Mouse (Mus musculus) cerebellum, adult 11 months (tissue): ENCODE measurements at regions not wholly inside any gene's neighbourhood (a gene's known extent, or its start where the extent isn't known, plus 50 kb on each side); places are given as distances from the start of the nearest gene placed in this dataset.

ENCODE experiments used
- DNase-seq: peaks from one replicate; pipeline ENCODE4 v3.0.0; 2022

- DNase-seq: no peak
Measured at GRCm38 (mm10) chr13:72809226-72809625, 180.6 kb downstream of the Irx2 start.

- no peak for DNase-seq
Measured at GRCm38 (mm10) chr13:72810626-72811025, 182.0 kb downstream of the Irx2 start.

DNA sequence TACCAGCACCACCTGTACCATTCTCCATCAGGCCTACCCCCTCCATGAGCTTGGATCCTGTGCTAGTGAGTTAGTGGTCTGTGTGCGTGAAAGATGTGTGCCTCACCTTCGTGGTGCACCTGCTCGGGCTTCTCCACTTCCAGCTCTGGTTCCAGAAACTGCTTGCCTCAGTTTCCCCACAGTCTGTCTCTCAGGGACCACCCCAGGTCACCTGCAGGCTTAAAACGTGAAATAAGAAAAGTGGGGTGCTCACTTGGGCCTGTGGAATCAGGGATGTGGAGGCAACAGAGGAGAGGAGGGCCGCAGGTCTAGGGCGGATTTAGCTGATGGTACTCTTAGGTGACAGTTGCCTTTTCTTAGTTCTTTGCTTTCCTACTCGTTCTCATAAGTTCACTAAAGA lies 186.0 kb downstream of the Irx2 start:
- no peak for DNase-seq

- DNase-seq: no peak
Measured at GRCm38 (mm10) chr13:72815236-72815932, 186.8 kb downstream of the Irx2 start.

DNA sequence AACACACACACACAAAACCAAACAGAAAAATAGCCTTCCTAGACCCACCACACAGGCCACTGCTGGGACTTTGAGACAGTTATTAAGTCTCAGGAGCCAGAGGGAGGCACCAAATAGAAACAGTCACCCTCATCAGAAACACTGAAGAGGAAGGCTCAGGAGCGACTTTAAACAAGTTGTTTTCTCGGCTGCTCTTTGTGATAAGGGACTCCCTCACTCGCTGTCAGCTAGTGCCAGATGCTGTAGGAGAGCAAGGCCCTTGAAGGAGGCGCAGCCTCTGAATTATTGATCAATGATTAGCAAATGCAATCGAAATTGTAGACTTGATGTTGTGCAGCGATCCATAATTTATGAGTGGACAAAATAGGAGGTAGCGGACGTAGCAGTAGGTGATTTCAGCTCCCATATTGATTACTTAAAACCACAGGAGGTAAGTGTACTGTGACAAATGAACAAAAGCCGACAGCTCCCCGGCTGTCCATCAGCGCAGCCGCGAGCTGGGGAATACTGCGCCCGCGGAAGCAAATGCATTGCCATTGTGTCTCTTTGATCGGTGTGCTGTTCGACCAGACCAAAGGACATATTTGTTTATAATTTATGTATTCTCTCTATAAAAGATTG lies 187.4 kb downstream of the Irx2 start:
- no peak for DNase-seq

- DNase-seq: no peak
Measured at GRCm38 (mm10) chr13:72816856-72817255, 188.2 kb downstream of the Irx2 start.

- no peak for DNase-seq
Measured at GRCm38 (mm10) chr13:72817521-72817920, 188.9 kb downstream of the Irx2 start.

GRCm38 (mm10) chr13:72817930-72818329 lies 189.3 kb downstream of the Irx2 start:
- no peak for DNase-seq

DNA sequence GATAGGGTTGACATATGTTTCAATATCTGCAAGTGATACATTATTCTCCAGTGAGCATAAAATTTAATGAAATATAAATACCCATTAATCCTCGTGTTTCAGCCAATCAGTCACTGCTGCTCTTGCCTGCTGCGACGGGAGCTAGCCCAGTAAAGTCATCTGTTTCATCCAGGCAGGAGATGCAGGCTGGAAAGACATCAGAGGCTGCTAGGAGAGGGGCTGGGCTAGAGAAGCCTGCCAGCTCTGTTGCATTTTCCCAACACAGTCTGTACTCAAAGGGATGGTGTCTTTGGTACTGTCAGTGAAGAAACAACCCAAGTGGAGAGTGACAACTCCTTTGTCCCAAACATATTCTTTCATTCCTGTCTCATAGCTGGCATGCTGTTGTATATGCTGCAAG lies 198.0 kb downstream of the Irx2 start:
- DNase-seq: no peak

- DNase-seq: no peak
Measured at GRCm38 (mm10) chr13:72829331-72829730, 200.7 kb downstream of the Irx2 start.

DNA sequence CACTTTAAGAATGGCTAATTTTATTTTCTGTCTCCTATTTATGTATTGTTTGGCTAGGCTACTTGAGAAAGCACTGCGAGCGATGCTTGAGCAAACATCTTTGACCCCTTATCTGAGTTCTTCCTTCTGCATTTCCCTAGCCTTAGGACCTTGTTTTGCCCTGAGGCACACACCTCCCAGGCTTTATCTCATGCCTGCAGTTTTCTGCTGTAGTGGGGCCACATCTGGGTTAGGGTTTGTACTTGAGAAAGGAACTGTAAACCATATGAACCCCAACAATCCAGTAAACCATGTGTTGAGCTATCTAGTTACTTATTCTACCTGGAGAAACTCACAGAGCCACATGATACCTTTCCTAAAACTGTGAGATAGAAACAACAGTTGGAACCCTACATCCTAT lies 204.7 kb downstream of the Irx2 start:
- DNase-seq: no peak

DNA sequence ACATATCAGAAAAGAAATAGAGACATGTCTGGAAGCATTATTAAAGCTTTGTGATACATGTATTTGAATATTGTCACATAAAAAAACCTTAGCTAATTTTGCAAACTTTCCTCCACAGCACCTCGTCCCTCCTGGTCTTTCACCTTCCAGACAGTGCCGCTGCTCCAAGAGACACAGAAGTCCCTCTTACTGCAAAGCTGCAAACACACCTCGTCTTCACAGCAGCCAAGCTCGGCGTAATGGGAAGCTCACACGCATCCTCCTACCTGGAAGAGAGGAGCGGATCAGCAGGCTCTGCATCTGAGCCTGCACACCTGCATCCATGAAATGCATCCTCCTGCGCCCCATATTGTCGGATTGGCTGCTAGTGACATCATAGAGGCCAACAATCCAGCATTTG lies 208.4 kb downstream of the Irx2 start:
- DNase-seq: no peak

DNA sequence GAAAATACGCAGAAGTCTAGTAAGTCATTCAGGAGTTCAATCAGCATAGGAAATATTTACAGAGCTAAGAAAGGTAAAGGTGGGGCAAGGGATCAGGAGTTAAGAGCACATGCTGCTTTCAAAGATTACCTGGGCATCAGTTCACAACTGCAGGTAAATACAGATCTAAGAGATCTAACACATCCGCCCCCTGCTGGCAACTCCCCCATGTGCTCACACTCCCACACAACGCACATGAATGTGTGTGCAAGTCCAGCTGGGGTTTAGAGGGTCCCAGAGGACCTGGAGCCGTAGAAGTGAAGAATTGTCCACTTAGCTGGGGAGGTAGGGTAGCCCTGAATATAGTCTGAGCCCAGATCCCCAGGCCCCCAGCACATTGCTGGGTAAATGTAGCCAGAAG lies 219.5 kb downstream of the Irx2 start:
- no peak for DNase-seq

DNA sequence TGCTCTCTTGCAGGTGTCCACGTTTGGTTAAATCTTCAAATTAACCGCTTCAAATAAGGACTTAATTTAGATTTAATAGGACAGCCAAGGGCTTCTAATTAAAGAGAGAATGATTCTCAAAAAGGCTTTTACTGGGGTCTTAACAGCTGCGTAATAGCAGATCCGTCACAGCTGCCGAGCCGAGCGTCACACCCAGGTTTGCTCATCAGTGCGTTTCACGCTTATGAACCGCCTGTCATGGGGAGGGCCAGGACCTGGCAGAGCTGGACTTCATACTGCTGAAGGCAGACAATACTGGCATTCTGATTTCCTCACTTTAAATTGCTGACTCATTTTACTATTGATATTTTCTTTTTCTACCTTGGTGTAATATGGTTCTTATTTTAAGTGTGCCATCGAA lies 221.2 kb downstream of the Irx2 start:
- DNase-seq: no peak

- DNase-seq: no peak
Measured at GRCm38 (mm10) chr13:72852896-72853295, 224.3 kb downstream of the Irx2 start.

DNA sequence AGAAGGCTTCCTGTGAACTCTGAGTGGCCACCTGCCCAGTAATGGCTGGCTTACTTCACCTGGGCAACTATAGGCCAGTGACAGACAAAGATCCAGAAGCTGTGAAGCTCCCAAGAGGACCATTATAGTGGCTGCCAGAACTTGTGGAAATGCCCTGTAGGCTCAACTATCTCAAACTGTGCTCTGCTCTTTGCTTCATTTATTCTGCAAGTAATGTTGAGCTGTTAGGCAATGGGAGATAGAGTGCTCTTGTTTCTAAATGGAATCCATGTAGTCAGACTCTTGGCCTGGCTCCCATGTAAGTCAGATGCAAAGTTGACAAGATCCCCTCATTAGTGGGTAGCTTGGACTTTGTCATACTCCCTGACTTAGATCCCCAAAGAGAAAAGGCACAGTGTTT lies 247.3 kb downstream of the Irx2 start:
- DNase-seq: no peak

- DNase-seq: no peak
Measured at GRCm38 (mm10) chr13:72894982-72895381, 266.4 kb downstream of the Irx2 start.

- DNase-seq: no peak
Measured at GRCm38 (mm10) chr13:72902576-72902975, 274.0 kb downstream of the Irx2 start.

DNA sequence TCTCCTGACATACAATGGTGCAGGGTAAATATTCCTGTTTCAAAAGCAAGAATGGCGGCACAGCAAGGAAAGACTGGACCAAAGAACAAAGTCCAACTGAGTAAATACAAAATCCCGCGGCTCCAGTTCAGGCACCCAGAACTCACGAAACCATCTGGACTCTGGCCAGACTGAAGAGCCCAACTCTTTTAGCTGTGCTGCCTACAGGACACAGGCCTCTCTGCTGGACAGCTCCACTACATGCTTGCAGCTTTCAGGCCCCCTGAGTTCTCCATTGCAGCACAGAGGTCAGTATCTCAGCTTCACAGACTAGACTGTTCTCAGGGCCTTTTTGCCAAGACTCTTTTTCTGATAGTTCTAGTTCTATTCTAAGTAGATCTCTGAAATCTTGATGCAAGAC lies 290.3 kb downstream of the Irx2 start:
- no peak for DNase-seq

- no peak for DNase-seq
Measured at GRCm38 (mm10) chr13:72920368-72920767, 291.7 kb downstream of the Irx2 start.

DNA sequence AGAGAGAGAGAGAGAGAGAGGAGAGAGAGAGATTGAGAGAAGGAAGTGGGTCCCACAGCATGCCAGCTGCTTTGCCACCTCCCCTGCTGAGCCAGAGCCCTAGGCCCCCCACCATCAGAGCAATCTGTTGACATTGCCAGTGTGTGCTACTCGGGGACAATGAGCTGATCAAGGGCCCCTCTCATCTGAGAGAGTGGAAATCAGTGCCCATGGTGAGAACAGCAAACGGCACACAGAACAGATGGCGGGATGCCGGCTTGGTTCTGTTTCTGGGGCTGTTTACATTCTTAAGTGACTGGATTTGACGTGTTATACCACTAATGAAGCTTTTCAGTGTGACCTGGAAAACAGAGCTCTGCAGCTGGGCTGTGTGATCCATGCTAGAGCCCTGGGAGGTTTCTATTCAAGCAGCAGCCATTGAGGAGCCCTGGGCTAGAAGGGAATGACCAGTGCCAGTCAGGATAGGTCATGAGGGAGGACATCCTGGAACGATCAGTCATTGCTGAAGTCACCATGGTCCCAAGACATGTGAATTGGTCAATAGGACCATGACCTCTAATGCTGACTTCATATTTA lies 296.0 kb downstream of the Irx2 start:
- no peak for DNase-seq

GRCm38 (mm10) chr13:72937246-72937645 lies 308.6 kb downstream of the Irx2 start:
- DNase-seq: no peak

DNA sequence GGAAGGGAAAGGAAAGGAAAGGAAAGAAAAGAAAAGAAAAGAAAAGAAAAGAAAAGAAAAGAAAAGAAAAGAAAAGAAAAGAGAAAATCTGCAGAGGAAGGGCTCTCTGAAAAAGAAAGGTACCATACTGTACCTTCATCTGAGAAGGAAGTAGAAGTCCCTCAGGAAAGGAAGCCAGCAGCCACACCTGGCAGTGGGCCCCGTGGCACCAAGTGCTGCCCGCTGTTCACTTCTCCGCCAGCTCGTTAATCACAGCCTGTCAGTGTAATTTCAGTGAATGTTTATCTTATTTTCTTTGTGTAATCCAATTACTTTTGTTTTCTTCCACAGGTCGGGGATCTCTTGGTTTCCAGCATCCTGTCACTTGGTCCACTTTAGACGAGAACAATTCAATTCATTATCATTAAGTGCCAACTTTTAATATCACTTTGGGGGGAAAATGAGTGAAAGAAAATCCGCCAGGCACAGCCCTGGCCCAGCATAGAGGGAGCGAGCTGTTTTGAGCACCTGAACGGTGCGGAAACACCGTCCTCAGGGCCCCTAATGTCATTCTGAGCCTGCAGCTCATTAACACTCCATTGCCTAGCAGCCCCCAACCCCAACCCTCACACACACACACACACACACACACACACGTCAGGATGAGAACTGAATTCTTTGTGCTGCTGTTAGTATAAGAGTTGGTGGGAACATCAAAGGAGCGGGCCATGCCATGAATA lies 309.7 kb downstream of the Irx2 start:
- DNase-seq: no peak
